Mouse (Mus musculus): ENCODE results near the gene Parp3. TPM values are rescaled to one million over a fixed set of nuclear protein-coding genes. Genes with fewer than 3 reads are reported as not detected.

The Parp3 gene
- polyA plus RNA-seq, 1 experiment from 2014 or later = 3.5 TPM

- peaks cover 70% of the 10 kb centered on the region for H3K4me1 ChIP-seq
- 0 out of 2 replicates have a peak, but pooled peaks cover 1% of the 10 kb centered on the region for H3K36me3 ChIP-seq
- ATAC-seq (ENCODE audit: borderline replicate concordance, extremely low read depth, low FRiP score, low TSS enrichment) = 0 out of 2 replicates have a peak, but pooled peaks have one; percentile 2
- WGBS = 2% methylated on average over 14 of the region's 20 CpGs
- peak overlapping the region; percentile 89 for H3K27ac ChIP-seq
- peak overlapping the region; percentile 69 for H3K9ac ChIP-seq
- no peaks in the 10 kb centered on the region for H3K27me3 ChIP-seq
- no peaks in the 10 kb centered on the region for H3K9me3 ChIP-seq
- peak overlapping the region; percentile 74 for H3K4me3 ChIP-seq
- peak overlapping the region; percentile 94 for H3K4me2 ChIP-seq
These were observed 22.5 kb downstream of the Parp3 start for GRCm38 (mm10) chr9:106454071-106454761.

DNA sequence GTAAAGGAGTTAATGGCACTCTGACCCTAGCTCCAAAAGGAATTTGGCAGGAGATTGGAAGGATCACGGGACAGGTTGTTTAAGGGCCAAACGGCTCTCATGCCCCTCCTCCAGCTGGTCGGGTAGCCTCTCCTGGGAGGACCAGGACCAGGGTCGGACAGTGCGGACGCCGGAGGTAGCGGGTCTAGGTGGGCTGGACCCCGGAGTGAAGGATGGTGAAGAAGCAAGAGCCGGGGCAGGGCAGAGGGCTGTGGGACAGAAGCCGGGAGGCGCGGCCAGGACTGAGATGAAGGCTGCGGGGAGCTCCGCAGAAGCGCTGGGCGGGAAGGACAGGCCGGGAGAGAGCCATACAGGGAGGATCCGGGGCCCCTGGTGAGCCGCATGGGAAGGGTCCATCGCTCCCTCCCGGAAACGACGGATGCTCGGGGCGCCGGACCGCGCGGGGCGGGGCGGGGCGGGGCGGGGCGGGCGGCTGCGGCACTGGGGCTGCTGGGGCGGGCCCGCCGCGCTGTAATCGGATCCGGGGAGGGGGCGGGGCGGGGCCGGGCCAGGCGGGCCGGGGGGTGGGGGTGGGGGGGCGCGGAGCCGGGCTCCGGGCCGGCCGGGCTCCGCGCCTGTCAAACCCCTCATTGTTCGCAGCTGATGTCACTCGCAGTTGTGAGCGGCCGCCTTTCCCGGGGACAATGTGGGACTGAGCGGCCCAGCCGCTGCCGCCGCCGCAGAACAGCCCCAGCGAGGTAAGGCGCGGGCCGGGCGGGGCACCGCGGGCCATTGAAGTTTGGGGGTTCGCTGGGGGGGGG lies 23.3 kb downstream of the Parp3 start, which contains the start of gene Pcbp4:
TSS of gene Pcbp4 (plus strand) at position 21 of the 800 bp plus-strand sequence.
- peak; percentile 77 for ATAC-seq (ENCODE audit: borderline replicate concordance, extremely low read depth, low FRiP score, low TSS enrichment)
- peaks cover 77% of the 10 kb centered on the region for H3K4me1 ChIP-seq

DNA sequence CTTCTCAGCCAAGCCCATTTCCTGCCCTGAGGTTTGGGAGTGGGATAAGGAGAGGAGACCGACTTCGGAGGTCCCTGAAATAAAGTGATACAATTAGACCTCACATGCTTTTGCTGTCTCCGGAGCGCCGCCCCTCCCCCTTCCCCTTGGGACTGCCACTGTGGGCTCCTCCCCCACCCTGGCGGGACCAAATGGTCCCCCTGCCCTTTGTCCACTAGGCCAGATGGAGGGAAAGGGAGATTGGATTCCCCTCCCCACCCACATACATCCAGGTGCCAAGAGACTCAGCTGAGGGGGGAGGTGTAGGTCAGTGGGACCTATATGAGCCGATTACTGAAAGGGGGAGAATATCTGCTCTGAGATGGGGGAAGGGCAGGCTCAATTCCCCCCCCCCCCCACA lies 23.9 kb downstream of the Parp3 start:
- no peak for ATAC-seq (ENCODE audit: borderline replicate concordance, extremely low read depth, low FRiP score, low TSS enrichment)
- H3K27me3 ChIP-seq = no peaks in the 10 kb centered on the region
- H3K4me2 ChIP-seq = peak overlapping the region; percentile 94
- 1% methylated on average over 7 of the region's 7 CpGs for WGBS
- H3K9me3 ChIP-seq = no peaks in the 10 kb centered on the region
- H3K9ac ChIP-seq = peak overlapping the region; percentile 67; the same call in 1 of the 2 replicates
- peaks cover 83% of the 10 kb centered on the region for H3K4me1 ChIP-seq
- peak overlapping the region; percentile 74 for H3K4me3 ChIP-seq
- peak overlapping the region; percentile 88; the same call in 1 of the 2 replicates for H3K27ac ChIP-seq
- H3K36me3 ChIP-seq = no peaks in the 10 kb centered on the region

More for the DNA sequence above, 23.3 kb downstream of the Parp3 start, which contains the start of gene Pcbp4:
- Histone ChIP-seq H3K36me3 (no peaks in the 10 kb centered on the region), H3K9ac (peak within 1 kb of the TSS; percentile 69), H3K27me3 (no peaks in the 10 kb centered on the region), H3K9me3 (no peaks in the 10 kb centered on the region), H3K27ac (peak within 1 kb of the TSS; percentile 89), H3K4me3 (peak within 1 kb of the TSS; percentile 74), H3K4me2 (peak within 1 kb of the TSS; percentile 94)
- under 1% methylated on average over 45 of the region's 74 CpGs for WGBS

- no peaks in the 10 kb centered on the region for H3K9me3 ChIP-seq
- WGBS = 36% methylated on average over 6 of the region's 6 CpGs
- no peaks in the 10 kb centered on the region for H3K36me3 ChIP-seq
- peak overlapping the region; percentile 74; the same call in 1 of the 2 replicates for H3K4me3 ChIP-seq
- H3K4me1 ChIP-seq = peaks cover 81% of the 10 kb centered on the region
- H3K4me2 ChIP-seq = peak overlapping the region; percentile 94
- 0 out of 2 replicates have a peak overlapping the region, but pooled peaks have one; percentile 88 for H3K27ac ChIP-seq
- ATAC-seq (ENCODE audit: borderline replicate concordance, extremely low read depth, low FRiP score, low TSS enrichment) = no peak
- no peak overlapping the region for H3K9ac ChIP-seq
- H3K27me3 ChIP-seq = no peaks in the 10 kb centered on the region
These were observed 24.4 kb downstream of the Parp3 start for GRCm38 (mm10) chr9:106452351-106452750.

DNA sequence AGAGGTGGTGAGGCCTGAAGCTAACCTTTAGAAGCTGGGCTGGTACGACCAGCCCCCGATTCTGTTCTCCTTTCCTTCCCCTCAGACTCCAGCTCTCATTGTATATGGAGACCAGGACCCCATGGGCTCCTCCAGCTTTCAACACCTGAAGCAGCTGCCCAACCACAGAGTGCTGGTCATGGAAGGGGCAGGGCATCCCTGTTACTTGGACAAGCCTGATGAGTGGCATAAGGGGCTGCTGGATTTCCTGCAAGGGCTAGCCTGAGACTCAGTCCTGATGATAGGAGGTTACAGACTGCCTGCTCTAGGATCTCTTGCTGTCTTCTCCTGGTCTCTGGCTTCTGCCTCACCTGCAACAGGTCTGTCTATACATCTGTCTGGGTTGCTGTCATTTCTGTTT lies 24.9 kb downstream of the Parp3 start:
- Histone ChIP-seq H3K9ac (no peak overlapping the region), H3K4me2 (no peak overlapping the region), H3K4me1 (peaks cover 79% of the 10 kb centered on the region), H3K27me3 (no peaks in the 10 kb centered on the region), H3K27ac (no peak overlapping the region), H3K36me3 (no peaks in the 10 kb centered on the region), H3K9me3 (no peaks in the 10 kb centered on the region), H3K4me3 (no peak overlapping the region)
- ATAC-seq (ENCODE audit: borderline replicate concordance, extremely low read depth, low FRiP score, low TSS enrichment) = no peak
- 46% methylated on average over 2 of the region's 2 CpGs for WGBS

- no peak for ATAC-seq (ENCODE audit: borderline replicate concordance, extremely low read depth, low FRiP score, low TSS enrichment)
- Histone ChIP-seq H3K27ac (no peak overlapping the region), H3K27me3 (no peaks in the 10 kb centered on the region), H3K4me2 (no peak overlapping the region), H3K4me3 (no peak overlapping the region), H3K36me3 (no peaks in the 10 kb centered on the region), H3K9ac (no peak overlapping the region), H3K4me1 (peaks cover 78% of the 10 kb centered on the region), H3K9me3 (no peaks in the 10 kb centered on the region)
- 54% methylated on average over 11 of the region's 11 CpGs for WGBS
These were observed 25.5 kb downstream of the Parp3 start for GRCm38 (mm10) chr9:106451298-106451697.

DNA sequence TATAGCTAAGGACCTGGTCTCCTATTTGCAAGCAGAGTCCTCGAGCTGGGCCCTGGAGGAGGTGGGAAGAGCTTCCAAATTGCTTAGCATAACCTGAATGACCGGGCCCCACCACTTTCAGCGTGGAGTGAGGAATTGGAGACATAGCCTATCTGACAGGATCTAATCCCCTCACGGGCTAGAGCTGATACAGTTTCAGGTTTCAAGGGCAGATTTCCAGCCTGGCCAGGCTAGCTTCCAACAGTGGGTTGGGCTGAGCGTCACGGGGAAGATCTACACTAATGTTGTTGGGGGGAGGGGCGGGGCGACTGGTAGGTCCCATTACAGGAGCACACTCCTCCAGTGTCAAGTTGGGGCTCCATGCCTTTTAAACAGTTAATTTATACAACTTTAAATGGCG lies 26.1 kb downstream of the Parp3 start:
- H3K27me3 ChIP-seq = no peaks in the 10 kb centered on the region
- ATAC-seq (ENCODE audit: borderline replicate concordance, extremely low read depth, low FRiP score, low TSS enrichment) = no peak
- H3K36me3 ChIP-seq = no peaks in the 10 kb centered on the region
- H3K4me1 ChIP-seq = peaks cover 74% of the 10 kb centered on the region
- H3K9me3 ChIP-seq = no peaks in the 10 kb centered on the region
- H3K4me3 ChIP-seq = no peak overlapping the region
- 5% methylated on average over 9 of the region's 9 CpGs for WGBS
- peak overlapping the region; percentile 37; the same call in 1 of the 2 replicates for H3K27ac ChIP-seq
- H3K4me2 ChIP-seq = peak overlapping the region; percentile 27
- H3K9ac ChIP-seq = 0 out of 2 replicates have a peak overlapping the region, but pooled peaks have one; percentile 2

DNA sequence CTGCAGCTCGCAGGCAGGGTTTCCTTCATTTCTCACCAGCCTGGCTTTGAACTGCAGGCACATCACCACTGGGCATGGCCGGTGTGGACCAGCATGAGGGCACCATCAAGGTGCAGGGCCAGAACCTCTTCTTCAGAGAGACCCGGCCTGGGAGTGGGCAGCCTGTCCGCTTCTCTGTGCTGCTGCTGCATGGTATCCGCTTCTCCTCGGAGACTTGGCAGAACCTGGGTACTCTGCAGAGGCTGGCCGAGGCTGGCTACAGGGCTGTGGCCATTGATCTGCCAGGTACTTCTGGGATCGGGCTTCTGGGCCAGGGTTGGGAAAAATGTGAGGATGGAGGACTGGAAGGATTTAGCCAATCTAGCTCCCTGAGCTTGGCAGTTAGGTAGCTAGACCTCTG lies 26.8 kb downstream of the Parp3 start:
- no peak overlapping the region for H3K4me2 ChIP-seq

DNA sequence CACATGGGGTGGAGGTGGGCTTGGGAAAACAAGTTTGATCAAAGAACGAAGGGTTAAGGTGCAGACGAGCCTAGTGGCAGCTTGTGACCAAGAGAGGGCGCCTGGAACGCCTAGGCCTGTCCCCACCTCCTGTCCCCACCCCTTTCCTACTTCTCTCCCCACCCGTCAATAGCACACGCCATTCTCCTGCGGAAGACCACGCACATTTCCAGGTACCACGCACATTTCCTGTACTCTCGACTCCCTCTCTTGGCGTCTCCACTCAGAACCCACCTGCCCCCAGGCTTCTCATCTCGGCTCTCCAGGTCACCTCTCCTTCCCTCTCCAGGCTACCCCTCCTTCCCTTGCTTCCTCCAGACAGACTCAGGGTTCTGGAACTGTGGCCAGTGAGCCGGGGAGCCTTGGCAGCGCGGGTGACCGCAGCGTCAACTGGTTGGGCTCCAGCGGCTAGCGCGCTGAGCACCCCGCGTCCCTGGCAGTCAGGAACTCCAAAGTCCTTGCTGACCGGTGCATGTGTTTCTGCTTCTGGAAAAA lies 28.2 kb downstream of the Parp3 start:
- peak overlapping the region; percentile 79 for H3K4me2 ChIP-seq
- H3K4me1 ChIP-seq = peaks cover 63% of the 10 kb centered on the region
- H3K4me3 ChIP-seq = peak overlapping the region; percentile 51
- no peaks in the 10 kb centered on the region for H3K27me3 ChIP-seq
- no peaks in the 10 kb centered on the region for H3K9me3 ChIP-seq
- H3K27ac ChIP-seq = peak overlapping the region; percentile 73
- peak; percentile 47 for ATAC-seq (ENCODE audit: borderline replicate concordance, extremely low read depth, low FRiP score, low TSS enrichment)
- peak overlapping the region; percentile 56 for H3K9ac ChIP-seq
- under 1% methylated on average over 23 of the region's 23 CpGs for WGBS
- no peaks in the 10 kb centered on the region for H3K36me3 ChIP-seq

More for the DNA sequence above, 26.8 kb downstream of the Parp3 start:
- Histone ChIP-seq H3K27ac (0 out of 2 replicates have a peak overlapping the region, but pooled peaks have one; percentile 37), H3K4me1 (peaks cover 72% of the 10 kb centered on the region), H3K9me3 (no peaks in the 10 kb centered on the region), H3K9ac (0 out of 2 replicates have a peak overlapping the region, but pooled peaks have one; percentile 2), H3K36me3 (no peaks in the 10 kb centered on the region), H3K27me3 (no peaks in the 10 kb centered on the region), H3K4me3 (no peak overlapping the region)
- 90% methylated on average over 8 of the region's 8 CpGs for WGBS
- no peak for ATAC-seq (ENCODE audit: borderline replicate concordance, extremely low read depth, low FRiP score, low TSS enrichment)

GRCm38 (mm10) chr9:106447951-106448350 lies 28.8 kb downstream of the Parp3 start:
- H3K27me3 ChIP-seq = no peaks in the 10 kb centered on the region
- H3K9me3 ChIP-seq = no peaks in the 10 kb centered on the region
- peaks cover 58% of the 10 kb centered on the region for H3K4me1 ChIP-seq
- no peaks in the 10 kb centered on the region for H3K36me3 ChIP-seq
- peak overlapping the region; percentile 56; the same call in 1 of the 2 replicates for H3K9ac ChIP-seq
- peak; percentile 15; the same call in 1 of the 2 replicates for ATAC-seq (ENCODE audit: borderline replicate concordance, extremely low read depth, low FRiP score, low TSS enrichment)
- H3K4me2 ChIP-seq = peak overlapping the region; percentile 79
- H3K27ac ChIP-seq = peak overlapping the region; percentile 58
- 34% methylated on average over 9 of the region's 9 CpGs for WGBS
- peak overlapping the region; percentile 51 for H3K4me3 ChIP-seq

GRCm38 (mm10) chr9:106447348-106447747 lies 29.4 kb downstream of the Parp3 start, which contains the start of the genes Abhd14b and Abhd14a:
TSS of gene Abhd14b (plus strand) at chr9:106447459.
TSS of gene Abhd14a (minus strand) at chr9:106447678.
- Histone ChIP-seq H3K4me3 (peak within 1 kb of the TSS; percentile 51), H3K27me3 (no peaks in the 10 kb centered on the region), H3K9me3 (no peaks in the 10 kb centered on the region), H3K9ac (peak within 1 kb of the TSS; percentile 56), H3K4me1 (peaks cover 52% of the 10 kb centered on the region), H3K4me2 (peak within 1 kb of the TSS; percentile 79), H3K27ac (peak within 1 kb of the TSS; percentile 73), H3K36me3 (no peaks in the 10 kb centered on the region)
- peak; percentile 81 for ATAC-seq (ENCODE audit: borderline replicate concordance, extremely low read depth, low FRiP score, low TSS enrichment)
- under 1% methylated on average over 24 of the region's 24 CpGs for WGBS
